Mouse (Mus musculus) CH12.LX (cell line): ENCODE results near the gene Ikzf3. TPM values are rescaled to one million over a fixed set of nuclear protein-coding genes. Genes with fewer than 3 reads are reported as not detected.
A peak's percentile ranks its signal among the peaks of the same experiment; 100 is the strongest.

Source experiments
- DNase-seq: peaks from one replicate; pipeline ENCODE4 v3.0.0-alpha.2; 2013; ENCODE audit errors: extremely low read depth
- H3K27ac ChIP-seq: 2 replicates; pipeline ENCODE4 v1.5.1; 2012; ENCODE audit warnings: low read depth, mild to moderate bottlenecking, control low read depth, moderate library complexity; ENCODE audit not compliant: insufficient read depth
- H3K27me3 ChIP-seq: replicated peaks from 2 replicates; pipeline ENCODE3; 2012; ENCODE audit warnings: inconsistent platforms
- H3K36me3 ChIP-seq, 2 experiments: replicated peaks in 1 of 2; 2 replicates each; pipeline versions ENCODE3 to v1.6.1; 2012; ENCODE audit warnings: inconsistent platforms in 1 of 2, low read length in 1 of 2, mild to moderate bottlenecking in 1 of 2, mixed read lengths in 1 of 2, moderate library complexity in 1 of 2; ENCODE audit not compliant: control insufficient read depth in 1 of 2, insufficient read depth in 1 of 2
- H3K4me1 ChIP-seq, 2 experiments: 2 replicates each; pipeline ENCODE4 v1.6.1; 2012; ENCODE audit warnings: inconsistent platforms in 1 of 2, moderate library complexity in 1 of 2; ENCODE audit not compliant: insufficient read depth in 2 of 2, control insufficient read depth in 1 of 2
- H3K4me2 ChIP-seq: 2 replicates; pipeline ENCODE4 v1.6.1; 2012; ENCODE audit warnings: low read depth, mild to moderate bottlenecking, control low read depth; ENCODE audit not compliant: poor library complexity, insufficient read depth, severe bottlenecking
- H3K4me3 ChIP-seq, 3 experiments: fragments of 150-350 bp in 1 of 3; sonication (generic) in 1 of 3; replicated peaks in 1 of 3; 2 replicates each; pipeline versions ENCODE3 to v1.5.1; 2011 to 2012; ENCODE audit warnings: low read depth in 2 of 3, low read length in 2 of 3, mild to moderate bottlenecking in 2 of 3, moderate library complexity in 2 of 3, control low read depth in 1 of 3, improper control_type of control experiment in 1 of 3, inconsistent platforms in 1 of 3, mixed read lengths in 1 of 3; ENCODE audit not compliant: poor library complexity in 1 of 3
- H3K79me2 ChIP-seq: replicated peaks from 2 replicates; pipeline ENCODE4 v1.6.1; 2012; ENCODE audit warnings: mild to moderate bottlenecking, moderate library complexity; ENCODE audit not compliant: control insufficient read depth, poor library complexity, insufficient read depth, severe bottlenecking; ENCODE audit errors: extremely low read depth
- H3K9ac ChIP-seq: 2 replicates; pipeline ENCODE4 v1.6.1; 2012; ENCODE audit warnings: low read depth, mild to moderate bottlenecking, control low read depth, moderate library complexity; ENCODE audit not compliant: insufficient read depth
- H3K9me3 ChIP-seq: replicated peaks from 2 replicates; pipeline ENCODE3; 2012; ENCODE audit warnings: low read length, inconsistent platforms, mixed read lengths
- BHLHE40 ChIP-seq: IDR thresholded peaks from 2 replicates; pipeline ENCODE4 v1.6.1; 2011; ENCODE audit warnings: mild to moderate bottlenecking, low read depth, low read length, improper control_type of control experiment
- CHD1 ChIP-seq: IDR thresholded peaks from 2 replicates; pipeline ENCODE4 v1.6.1; 2012; ENCODE audit warnings: low read depth, low read length, improper control_type of control experiment, inconsistent platforms
- CHD2 ChIP-seq: IDR thresholded peaks from 2 replicates; pipeline ENCODE4 v1.6.1; 2011; ENCODE audit warnings: low read length, improper control_type of control experiment
- CTCF ChIP-seq, 2 experiments: IDR thresholded peaks in 1 of 2; conservative IDR thresholded peaks in 1 of 2; 2 replicates each; pipeline ENCODE4 v1.5.1; 2011 to 2012; ENCODE audit warnings: low read depth in 2 of 2, low read length in 2 of 2, improper control_type of control experiment in 1 of 2, inconsistent platforms in 1 of 2, mild to moderate bottlenecking in 1 of 2, moderate library complexity in 1 of 2
- ELF1 ChIP-seq: IDR thresholded peaks from 2 replicates; pipeline ENCODE4 v1.6.1; 2014; ENCODE audit warnings: low read depth, mild to moderate bottlenecking, inconsistent platforms, low read length, improper control_type of control experiment
- EP300 ChIP-seq: IDR thresholded peaks from 2 replicates; pipeline ENCODE4 v1.6.1; 2011; ENCODE audit warnings: low read length, improper control_type of control experiment
- ETS1 ChIP-seq: conservative IDR thresholded peaks from 2 replicates; pipeline ENCODE4 v1.6.1; 2012; ENCODE audit warnings: low read depth, mild to moderate bottlenecking, inconsistent platforms, low read length, improper control_type of control experiment, moderate library complexity
- IRF4 ChIP-seq: IDR thresholded peaks from 2 replicates; pipeline ENCODE4 v1.6.1; 2014; ENCODE audit warnings: low read depth, mild to moderate bottlenecking, inconsistent platforms, low read length, improper control_type of control experiment
- JUN ChIP-seq: IDR thresholded peaks from 2 replicates; pipeline ENCODE4 v1.6.1; 2011; ENCODE audit warnings: low read depth, mild to moderate bottlenecking, low read length, improper control_type of control experiment, moderate library complexity; ENCODE audit not compliant: insufficient read depth
- JUND ChIP-seq: conservative IDR thresholded peaks from 2 replicates; pipeline ENCODE4 v1.6.1; 2011; ENCODE audit warnings: low read depth, low read length, improper control_type of control experiment
- KAT2A ChIP-seq: IDR thresholded peaks from 2 replicates; pipeline ENCODE4 v1.6.1; 2012; ENCODE audit warnings: low read length, improper control_type of control experiment, inconsistent platforms; ENCODE audit not compliant: insufficient replicate concordance
- MAFK ChIP-seq: IDR thresholded peaks from 2 replicates; pipeline ENCODE4 v1.6.1; 2011; ENCODE audit warnings: low read length, improper control_type of control experiment; ENCODE audit not compliant: insufficient replicate concordance
- MAX ChIP-seq: IDR thresholded peaks from 2 replicates; pipeline ENCODE4 v1.6.1; 2011; ENCODE audit warnings: low read length, improper control_type of control experiment
- MAZ ChIP-seq: IDR thresholded peaks from 2 replicates; pipeline ENCODE4 v1.6.1; 2012; ENCODE audit warnings: low read depth, mild to moderate bottlenecking, inconsistent platforms, low read length, improper control_type of control experiment, moderate library complexity
- MEF2A ChIP-seq: IDR thresholded peaks from 2 replicates; pipeline ENCODE4 v1.6.1; 2014; ENCODE audit warnings: low read depth, mild to moderate bottlenecking, inconsistent platforms, low read length, improper control_type of control experiment, borderline replicate concordance
- MXI1 ChIP-seq: IDR thresholded peaks from 2 replicates; pipeline ENCODE4 v1.6.1; 2011; ENCODE audit warnings: mild to moderate bottlenecking, low read depth, low read length, improper control_type of control experiment
- MYC ChIP-seq: IDR thresholded peaks from 2 replicates; pipeline ENCODE4 v1.6.1; 2011; ENCODE audit warnings: low read depth, mild to moderate bottlenecking, improper control_type of control experiment, low read length
- NELFE ChIP-seq: IDR thresholded peaks from 2 replicates; pipeline ENCODE4 v1.6.1; 2011; ENCODE audit warnings: low read depth, low read length, improper control_type of control experiment
- NRF1 ChIP-seq: IDR thresholded peaks from 2 replicates; pipeline ENCODE4 v1.6.1; 2014; ENCODE audit warnings: low read depth, mild to moderate bottlenecking, inconsistent platforms, low read length, improper control_type of control experiment, moderate library complexity
- PAX5 ChIP-seq: IDR thresholded peaks from 2 replicates; pipeline ENCODE4 v1.6.1; 2012; ENCODE audit warnings: low read length, inconsistent platforms, mixed read lengths
- POLR2A ChIP-seq: IDR thresholded peaks from 2 replicates; pipeline ENCODE4 v1.6.1; 2011; ENCODE audit warnings: low read depth, mild to moderate bottlenecking, improper control_type of control experiment, low read length
- RAD21 ChIP-seq: IDR thresholded peaks from 2 replicates; pipeline ENCODE4 v1.6.1; 2011; ENCODE audit warnings: low read depth, mild to moderate bottlenecking, low read length, improper control_type of control experiment, moderate library complexity
- RCOR1 ChIP-seq: conservative IDR thresholded peaks from 2 replicates; pipeline ENCODE4 v1.6.1; 2012; ENCODE audit warnings: low read depth, mild to moderate bottlenecking, inconsistent platforms, low read length, improper control_type of control experiment
- SIN3A ChIP-seq: IDR thresholded peaks from 2 replicates; pipeline ENCODE4 v1.6.1; 2012; ENCODE audit warnings: low read length, improper control_type of control experiment, inconsistent platforms
- TBP ChIP-seq: conservative IDR thresholded peaks from 2 replicates; pipeline ENCODE4 v1.6.1; 2011; ENCODE audit warnings: low read depth, low read length, improper control_type of control experiment
- UBTF ChIP-seq: IDR thresholded peaks from 2 replicates; pipeline ENCODE4 v1.6.1; 2012; ENCODE audit warnings: low read depth, mild to moderate bottlenecking, inconsistent platforms, low read length, improper control_type of control experiment, moderate library complexity
- ZC3H11A ChIP-seq: IDR thresholded peaks from 2 replicates; pipeline ENCODE4 v1.6.1; 2012; ENCODE audit warnings: low read depth, mild to moderate bottlenecking, inconsistent platforms, low read length, improper control_type of control experiment
- ZKSCAN1 ChIP-seq: IDR thresholded peaks from 2 replicates; pipeline ENCODE4 v1.6.1; 2012; ENCODE audit warnings: low read depth, inconsistent platforms, low read length, improper control_type of control experiment, borderline replicate concordance
- ZMIZ1 ChIP-seq: IDR thresholded peaks from 2 replicates; pipeline ENCODE4 v1.6.1; 2012; ENCODE audit warnings: low read depth, mild to moderate bottlenecking, inconsistent platforms, low read length, improper control_type of control experiment
- ZNF384 ChIP-seq: IDR thresholded peaks from 2 replicates; pipeline ENCODE4 v1.6.1; 2012; ENCODE audit warnings: low read depth, low read length, improper control_type of control experiment, inconsistent platforms
- dilution Hi-C: fragments of 300-500 bp; cut with MboI; formaldehyde crosslinking; loops from 2 replicates; pipeline ENCODE4 v1.14.3; 2020; ENCODE audit warnings: low sequenced_read_pairs; ENCODE audit not compliant: extremely low pct_unique_long_range_greater_than_20kb, extremely low pct_ligation_motif_present
- in situ Hi-C: fragments of 300-500 bp; cut with MboI; formaldehyde crosslinking; loops from 3 replicates; pipeline ENCODE4 v1.14.3; 2019; ENCODE audit warnings: low sequenced_read_pairs, low pct_ligation_motif_present, low pct_unique_long_range_greater_than_20kb, mixed read lengths
- polyA plus RNA-seq: library from polyadenylated mRNA; unstranded; fragments of >175 nt; gene quantifications from 2 replicates; pipeline ENCODE4 v1.2.1, GENCODE M21; 2012; ENCODE audit warnings: low read depth; ENCODE audit not compliant: insufficient read length
- total RNA-seq, 2 experiments: library from RNA; depleted of rRNA; stranded (reverse); fragments of 300-350 nt in 1 of 2; fragments of >200 nt in 1 of 2; gene quantifications; 2 replicates each; pipeline ENCODE4 v1.2.3; 2012 to 2014

The Ikzf3 gene
- total and polyA plus RNA-seq, 3 experiments, result 110 to 238 (median 130) TPM

- peak overlapping the region; percentile 51 for H3K9ac ChIP-seq
- H3K27me3 ChIP-seq, result no peaks in the 10 kb centered on the region
- H3K79me2 ChIP-seq, result peaks cover 51% of the 10 kb centered on the region
- peak overlapping the region; percentile 11 to 33 (median 25) for H3K4me3 ChIP-seq
- peak; percentile 55; the same call in 1 of the 2 replicates for TF ChIP-seq ZMIZ1
- peak; percentile 83; the same call in 1 of the 2 replicates for TF ChIP-seq CHD1
- TF ChIP-seq ELF1, result no peak
- peak; percentile 66; the same call in 1 of the 2 replicates for TF ChIP-seq TBP
- TF ChIP-seq MEF2A, result no peak
- no peak; the same call in 1 of the 2 replicates for TF ChIP-seq ETS1
- TF ChIP-seq NRF1, result no peak
- TF ChIP-seq SIN3A, result peak; percentile 17; the same call in 1 of the 2 replicates
- no peak; the same call in 1 of the 2 replicates for TF ChIP-seq NELFE
- 0 out of 2 replicates have a peak, but pooled peaks have one; percentile 9 for TF ChIP-seq MAZ
- TF ChIP-seq CHD2, result 0 out of 2 replicates have a peak, but pooled peaks have one; percentile 7
- TF ChIP-seq BHLHE40, result no peak
- no peak for TF ChIP-seq EP300
- TF ChIP-seq JUN, result no peak
- TF ChIP-seq MAX, result peak; percentile 8; the same call in 1 of the 2 replicates
- TF ChIP-seq MXI1, result peak; percentile 80; the same call in 1 of the 2 replicates
- TF ChIP-seq, all 38 proteins: peak for 8
- dilution Hi-C loops (no loop called here), in situ Hi-C loops (no loop called here)
- Histone ChIP-seq H3K27ac (peak overlapping the region; percentile 95), H3K4me2 (peak overlapping the region; percentile 53), H3K4me1 (peaks cover 38 to 98% of the 10 kb centered on the region in 2 experiments), H3K36me3 (peaks cover 24 to 39% of the 10 kb centered on the region in 2 experiments), H3K9me3 (no peaks in the 10 kb centered on the region)
- peak; percentile 66 for DNase-seq
These were observed 52.4 kb downstream of the Ikzf3 start for GRCm38 (mm10) chr11:98493394-98493793.

GRCm38 (mm10) chr11:98492959-98493358 is 52.9 kb downstream of the Ikzf3 start:
- peak overlapping the region; percentile 51 for H3K9ac ChIP-seq
- peak; percentile 79 for TF ChIP-seq ELF1
- TF ChIP-seq NRF1, result no peak
- TF ChIP-seq UBTF, result no peak
- no peak for TF ChIP-seq CTCF (conservative IDR thresholded peaks at IDR 0.05 in 1 of 2, IDR thresholded peaks at IDR 0.05 in 1 of 2; ENCODE audit: low read depth in 2 of 2, low read length in 2 of 2)
- TF ChIP-seq JUN, result peak; percentile 62
- TF ChIP-seq IRF4, result peak; percentile 92
- no peak for TF ChIP-seq PAX5
- no peak for TF ChIP-seq KAT2A
- TF ChIP-seq ZKSCAN1, result no peak
- TF ChIP-seq POLR2A, result no peak; the same call in 1 of the 2 replicates
- peak; percentile 96 for TF ChIP-seq EP300
- TF ChIP-seq MXI1, result peak; percentile 77; the same call in 1 of the 2 replicates
- TF ChIP-seq BHLHE40, result peak; percentile 99
- peak; percentile 65; the same call in 1 of the 2 replicates for TF ChIP-seq JUND
- TF ChIP-seq ZNF384, result peak; percentile 97
- no peak; the same call in 1 of the 2 replicates for TF ChIP-seq RCOR1
- TF ChIP-seq MAFK, result 0 out of 2 replicates have a peak, but pooled peaks have one; percentile 35
- TF ChIP-seq RAD21, result no peak; the same call in none of the 2 replicates
- 0 out of 2 replicates have a peak, but pooled peaks have one; percentile 76 for TF ChIP-seq CHD2
- TF ChIP-seq MYC, result peak; percentile 95
- 0 out of 2 replicates have a peak, but pooled peaks have one; percentile 21 for TF ChIP-seq ZMIZ1
- TF ChIP-seq TBP, result peak; percentile 53; the same call in 1 of the 2 replicates
- no peak for TF ChIP-seq NELFE
- no peak for TF ChIP-seq CHD1
- no peak for TF ChIP-seq ZC3H11A

More at GRCm38 (mm10) chr11:98492959-98493358, 52.9 kb downstream of the Ikzf3 start:
- H3K27me3 ChIP-seq, result no peaks in the 10 kb centered on the region
- peak; percentile 93 for DNase-seq
- H3K4me1 ChIP-seq, result peaks cover 35 to 98% of the 10 kb centered on the region in 2 experiments
- H3K9me3 ChIP-seq, result no peaks in the 10 kb centered on the region
- in situ Hi-C loops (no loop called here), dilution Hi-C loops (no loop called here)
- peak overlapping the region in 1 of 3 experiments; percentile 33 for H3K4me3 ChIP-seq
- peak overlapping the region; percentile 53 for H3K4me2 ChIP-seq
- peaks cover 51% of the 10 kb centered on the region for H3K79me2 ChIP-seq
- H3K36me3 ChIP-seq, result peaks cover 24 to 39% of the 10 kb centered on the region in 2 experiments
- H3K27ac ChIP-seq, result peak overlapping the region; percentile 95
